In the genomic region with DNA sequence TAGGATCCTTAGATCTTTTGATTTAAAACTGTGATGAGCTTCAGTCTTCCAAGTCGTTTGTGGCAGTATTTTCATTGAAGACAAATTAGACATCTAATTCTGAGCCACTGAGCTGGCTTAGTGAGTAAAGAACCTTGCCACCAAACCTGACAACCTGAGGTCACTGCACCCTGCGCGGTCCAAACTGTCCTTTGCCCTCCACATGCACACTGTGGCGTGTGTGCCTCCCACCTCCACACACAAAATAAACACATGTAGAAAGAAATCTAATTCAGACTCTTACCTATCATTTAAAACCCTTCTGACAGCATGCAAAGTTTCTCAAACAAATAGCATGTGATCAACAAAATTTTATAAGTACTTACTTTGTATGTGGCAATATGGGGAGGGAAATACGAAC, we compare ENCODE assay signal across 25 mouse cellular contexts. TPM values are rescaled to one million over a fixed set of nuclear protein-coding genes. Genes with fewer than 3 reads are reported as not detected.
A peak's percentile ranks its signal among the peaks of the same experiment; 100 is the strongest.
DNase-seq lines count a peak whose midpoint lies in the region; ATAC-seq and TF ChIP-seq lines count a peak whose summit lies in the region.
"Had no signal": no experiment of that assay in that cellular context is flagged by ENCODE, and none has a peak within 500 bp of the region (broad histone marks: within the 10 kb centered on the region; RNA-seq: fewer than 3 reads in every experiment).

No protein-coding gene starts in this region.

- no peaks in the 10 kb centered on the region for H3K27me3 ChIP-seq in heart, embryonic 13.5 days (replicated peaks)
- H3K27me3 ChIP-seq in liver, embryonic 16.5 days (ENCODE audit: control insufficient read depth, insufficient read depth, low read depth, low read length) = peaks cover 5% of the 10 kb centered on the region
- H3K27me3 ChIP-seq in liver, embryonic 11.5 days (replicated peaks; ENCODE audit: control insufficient read depth, insufficient read depth, low read length) = no peaks in the 10 kb centered on the region; the same call in 1 of the 2 replicates
- no peaks in the 10 kb centered on the region for H3K27me3 ChIP-seq in myocyte (ENCODE audit: control insufficient read depth, insufficient read depth, insufficient read length)
- H3K27me3 ChIP-seq: embryonic facial prominence, embryonic 13.5 days; forebrain, embryonic 15.5 days; heart, embryonic 12.5 days; hindbrain, embryonic 12.5 days; hindbrain, embryonic 15.5 days had no signal

- peaks cover 92% of the 10 kb centered on the region for H3K36me3 ChIP-seq in heart, embryonic 13.5 days
- no peaks in the 10 kb centered on the region for H3K36me3 ChIP-seq in liver, embryonic 16.5 days (ENCODE audit: control insufficient read depth, insufficient read depth)
- peaks cover 27% of the 10 kb centered on the region for H3K36me3 ChIP-seq in liver, embryonic 11.5 days (ENCODE audit: control insufficient read depth, insufficient read depth, low read length)
- peaks cover 87% of the 10 kb centered on the region for H3K36me3 ChIP-seq in myocyte (ENCODE audit: control insufficient read depth, insufficient read depth)
- H3K36me3 ChIP-seq: hindbrain, embryonic 15.5 days had no signal

- peaks cover 85% of the 10 kb centered on the region for H3K79me2 ChIP-seq in myocyte (ENCODE audit: control insufficient read depth, insufficient read depth)

- intact Hi-C loops in heart, postnatal 36 days (cut with DNase I) = no loop called here
- intact Hi-C loops in left cerebral cortex, postnatal 10 days (cut with DNase I) = no loop called here

- no peak for DNase-seq in heart, postnatal 36 days
- no peak for DNase-seq in liver, embryonic 11.5 days (ENCODE audit: low spot score)
- no peak for DNase-seq in left cerebral cortex, postnatal 10 days (ENCODE audit: extremely low spot score in 1 of 2, low spot score in 2 of 2)
- DNase-seq: adrenal gland, adult 2 months; adrenal gland, postnatal 25 days; cerebellum, adult 11-12 months; cerebellum, adult 8-10 months; cerebellum, postnatal 10 days; cerebellum, postnatal 36 days; embryo, embryonic 11 days; gastrocnemius, postnatal 25 days; heart, adult 18-20 months; heart, postnatal 14 days had no signal

- H3K9me3 ChIP-seq in heart, embryonic 13.5 days = no peaks in the 10 kb centered on the region
- H3K9me3 ChIP-seq in liver, embryonic 16.5 days (replicated peaks; ENCODE audit: control insufficient read depth, low read length) = no peaks in the 10 kb centered on the region
- no peaks in the 10 kb centered on the region for H3K9me3 ChIP-seq in liver, embryonic 11.5 days (ENCODE audit: control insufficient read depth, low read length)
- H3K9me3 ChIP-seq: embryonic facial prominence, embryonic 10.5 days; embryonic facial prominence, embryonic 13.5 days; forebrain, embryonic 12.5 days; forebrain, embryonic 15.5 days; heart, embryonic 12.5 days; hindbrain, embryonic 12.5 days; hindbrain, embryonic 15.5 days had no signal

- H3K27ac ChIP-seq in heart, embryonic 13.5 days (replicated peaks) = no peak overlapping the region
- no peak overlapping the region for H3K27ac ChIP-seq in liver, embryonic 16.5 days (ENCODE audit: low read length)
- no peak overlapping the region for H3K27ac ChIP-seq in liver, embryonic 11.5 days (ENCODE audit: low read depth, low read length)
- H3K27ac ChIP-seq: embryonic facial prominence, embryonic 10.5 days; embryonic facial prominence, embryonic 13.5 days; forebrain, embryonic 12.5 days; forebrain, embryonic 15.5 days; hindbrain, embryonic 12.5 days; hindbrain, embryonic 15.5 days had no signal

- peaks cover 38% of the 10 kb centered on the region for H3K4me1 ChIP-seq in heart, embryonic 13.5 days
- H3K4me1 ChIP-seq in liver, embryonic 16.5 days (ENCODE audit: control insufficient read depth, low read depth, low read length) = no peaks in the 10 kb centered on the region
- H3K4me1 ChIP-seq in liver, embryonic 11.5 days (replicated peaks; ENCODE audit: control insufficient read depth, insufficient read depth, low read length) = peaks cover 4% of the 10 kb centered on the region
- H3K4me1 ChIP-seq: forebrain, embryonic 15.5 days; hindbrain, embryonic 15.5 days had no signal

- TF ChIP-seq POLR2A in myocyte (IDR thresholded peaks at IDR 0.05; ENCODE audit: insufficient read length, low read depth) = peak; percentile 53

- H3K4me2 ChIP-seq in heart, embryonic 13.5 days = peak overlapping the region; percentile 9; the same call in 1 of the 2 replicates
- 0 out of 2 replicates have a peak overlapping the region, but pooled peaks have one; percentile 8 for H3K4me2 ChIP-seq in liver, embryonic 16.5 days (ENCODE audit: low read depth, low read length)
- H3K4me2 ChIP-seq in liver, embryonic 11.5 days = no peak overlapping the region
- peak overlapping the region; percentile 97 for H3K4me2 ChIP-seq in myocyte (ENCODE audit: low read depth)
- H3K4me2 ChIP-seq: embryonic facial prominence, embryonic 13.5 days; forebrain, embryonic 12.5 days; forebrain, embryonic 15.5 days; heart, embryonic 12.5 days; hindbrain, embryonic 12.5 days; hindbrain, embryonic 15.5 days had no signal

- 80% methylated on average over 5 of the region's 5 CpGs for WGBS in heart, embryonic 13.5 days
- WGBS in liver, embryonic 16.5 days (ENCODE audit: insufficient replicate concordance) = 53% methylated on average over 5 of the region's 5 CpGs
- 72% methylated on average over 5 of the region's 5 CpGs for WGBS in liver, embryonic 11.5 days

- H3K9ac ChIP-seq in heart, embryonic 13.5 days = no peak overlapping the region
- H3K9ac ChIP-seq in liver, embryonic 16.5 days (ENCODE audit: low read depth, low read length) = no peak overlapping the region
- no peak overlapping the region for H3K9ac ChIP-seq in liver, embryonic 11.5 days (ENCODE audit: low read depth, low read length)
- H3K9ac ChIP-seq: embryonic facial prominence, embryonic 13.5 days; forebrain, embryonic 12.5 days; forebrain, embryonic 15.5 days; heart, embryonic 12.5 days; hindbrain, embryonic 12.5 days; hindbrain, embryonic 15.5 days had no signal

- ATAC-seq in heart, embryonic 13.5 days (ENCODE audit: extremely low read depth, insufficient number of reproducible peaks, low FRiP score, low TSS enrichment) = no peak
- peak; percentile 73 for ATAC-seq in liver, embryonic 16.5 days (ENCODE audit: low read depth)
- ATAC-seq in liver, embryonic 11.5 days (replicated peaks; ENCODE audit: low FRiP score) = no peak
- ATAC-seq: forebrain, embryonic 15.5 days had no signal

- H3ac ChIP-seq in myocyte (ENCODE audit: control insufficient read depth, insufficient read length) = no peak overlapping the region

- H3K4me3 ChIP-seq in heart, embryonic 13.5 days = no peak overlapping the region
- H3K4me3 ChIP-seq in liver, embryonic 16.5 days (ENCODE audit: low read depth, low read length) = no peak overlapping the region
- H3K4me3 ChIP-seq in liver, embryonic 11.5 days (ENCODE audit: low read depth, low read length) = no peak overlapping the region
- no peak overlapping the region for H3K4me3 ChIP-seq in myocyte
- H3K4me3 ChIP-seq: embryonic facial prominence, embryonic 10.5 days; embryonic facial prominence, embryonic 13.5 days; erythroblast, embryonic 14.5 days; forebrain, embryonic 12.5 days; forebrain, embryonic 15.5 days; heart, embryonic 12.5 days; hindbrain, embryonic 12.5 days; hindbrain, embryonic 15.5 days had no signal

TF ChIP-seq in myocyte, 11 proteins besides CTCF, POLR2A, EP300 and RAD21:
- TF ChIP-seq POLR2AphosphoS2 (IDR thresholded peaks at IDR 0.05; ENCODE audit: insufficient read length, low read depth) = peak; percentile 73
- TF ChIP-seq USF1 (IDR thresholded peaks at IDR 0.05; ENCODE audit: low read depth) = no peak
TF ChIP-seq in myocyte: peak in this region for 1.

RNA-seq across cellular contexts. Expression of gene Fn1, which starts 6.2 kb away (rescaled TPM):
- 200 and 248 TPM in 2 replicates for polyA plus RNA-seq in heart, embryonic 13.5 days (2015; fragmentation: Nextera tagmentation; extraction: Ambion mirVana)
- total RNA-seq in heart, postnatal 36 days (2021) = 100 to 1,000 TPM in 1 of 2 experiments, 10 to 100 TPM in 1; 86.6 to 106 TPM
- 157 and 184 TPM in 2 replicates for polyA plus RNA-seq in liver, embryonic 16.5 days (2015; fragmentation: Nextera tagmentation; extraction: Ambion mirVana)
- polyA plus RNA-seq in liver, embryonic 11.5 days (2014; fragmentation: Nextera tagmentation; extraction: Ambion mirVana) = 171 and 175 TPM in 2 replicates
- polyA plus RNA-seq in myocyte (2012; fragmentation: generic; extraction: Trizol) = 1,265 TPM
- 100 to 1,000 TPM; 109 to 121 TPM for total RNA-seq in left cerebral cortex, postnatal 10 days (2021)
- total RNA-seq: MEL had no signal
